Mouse (Mus musculus) liver, embryonic 14.5 days (tissue): ENCODE results near the gene Vasn. TPM values are rescaled to one million over a fixed set of nuclear protein-coding genes. Genes with fewer than 3 reads are reported as not detected.

Experiments used
- ATAC-seq: fragments of 200-750 bp; cut with Nextera tagmentation; 2 replicates; pipeline ENCODE4 v1.8.0; 2017; ENCODE audit warnings: moderate number of reproducible peaks, mild to moderate bottlenecking, moderate library complexity; ENCODE audit not compliant: insufficient read depth
- DNase-seq, 3 experiments: peaks; one replicate each; pipeline ENCODE4 v3.0.0-alpha.2; 2012 to 2013; ENCODE audit warnings: low read depth in 3 of 3, low spot score in 3 of 3
- H3K27ac ChIP-seq: fragments of 300-500 bp; sonication (generic); 2 replicates; pipeline ENCODE4 v1.5.1; 2014; ENCODE audit warnings: moderate library complexity, mild to moderate bottlenecking, control low read depth, inconsistent platforms
- H3K27me3 ChIP-seq: fragments of 300-500 bp; sonication (generic); 2 replicates; pipeline ENCODE4 v1.6.1; 2014; ENCODE audit warnings: mild to moderate bottlenecking, low read length, moderate library complexity; ENCODE audit not compliant: control insufficient read depth, insufficient read depth
- H3K36me3 ChIP-seq: fragments of 300-500 bp; sonication (generic); replicated peaks from 2 replicates; pipeline ENCODE4 v1.6.1; 2014; ENCODE audit warnings: low read depth; ENCODE audit not compliant: control insufficient read depth, insufficient read depth
- H3K4me1 ChIP-seq, 2 experiments: fragments of 200-500 bp in 1 of 2; fragments of 300-500 bp in 1 of 2; sonication (generic) in 1 of 2; replicated peaks; 2 replicates each; pipeline ENCODE4 v1.6.1; 2012 to 2014; ENCODE audit warnings: antibody characterized with exemption in 1 of 2, inconsistent platforms in 1 of 2, low read length in 1 of 2; ENCODE audit not compliant: control insufficient read depth in 2 of 2, insufficient read depth in 2 of 2
- H3K4me2 ChIP-seq: fragments of 300-500 bp; sonication (generic); 2 replicates; pipeline ENCODE4 v1.6.1; 2014; ENCODE audit warnings: low read depth, mild to moderate bottlenecking, control low read depth, moderate library complexity
- H3K4me3 ChIP-seq, 2 experiments: fragments of 200-500 bp in 1 of 2; fragments of 300-500 bp in 1 of 2; sonication (generic) in 1 of 2; 2 replicates each; pipeline ENCODE4 v1.5.1; 2012 to 2014; ENCODE audit warnings: low read depth in 2 of 2, low read length in 2 of 2, mild to moderate bottlenecking in 2 of 2, control low read depth in 1 of 2, inconsistent platforms in 1 of 2, moderate library complexity in 1 of 2; ENCODE audit not compliant: insufficient read depth in 1 of 2
- H3K9ac ChIP-seq: fragments of 300-500 bp; sonication (generic); replicated peaks from 2 replicates; pipeline ENCODE4 v1.6.1; 2014; ENCODE audit warnings: mild to moderate bottlenecking, control low read depth, moderate library complexity
- H3K9me3 ChIP-seq: fragments of 300-500 bp; sonication (generic); 2 replicates; pipeline ENCODE4 v1.6.1; 2016; ENCODE audit warnings: low read length, mixed read lengths; ENCODE audit not compliant: control insufficient read depth
- CTCF ChIP-seq: IDR thresholded peaks from 2 replicates; pipeline ENCODE4 v1.5.1; 2016; ENCODE audit warnings: antibody characterized with exemption, low read depth, control low read depth
- EP300 ChIP-seq: IDR thresholded peaks from 2 replicates; pipeline ENCODE4 v1.6.1; 2016; ENCODE audit warnings: antibody characterized with exemption, low read depth
- WGBS: fragments of 180-500 bp; shearing (Covaris S2); extraction: QIAGEN DNeasy Blood & Tissue Kit; methylation state at CpG from one replicate; pipeline ENCODE4 v1.1.7; 2014; ENCODE audit not compliant: insufficient replicate concordance; 5-methylcytosine and 5-hydroxymethylcytosine counted together
- polyA plus RNA-seq, 2 experiments: library from polyadenylated mRNA; depleted of rRNA in 1 of 2; stranded (reverse) in 1 of 2; unstranded in 1 of 2; fragments of >200 nt; fragmentation: Nextera tagmentation in 1 of 2; extraction: Ambion mirVana in 1 of 2; gene quantifications; 2 replicates each; pipeline versions ENCODE4 v1.2.1 to v1.2.3; 2012 to 2014

Vasn gene
- polyA plus RNA-seq, 2 experiments: 1.2 to 2.5 TPM

DNA sequence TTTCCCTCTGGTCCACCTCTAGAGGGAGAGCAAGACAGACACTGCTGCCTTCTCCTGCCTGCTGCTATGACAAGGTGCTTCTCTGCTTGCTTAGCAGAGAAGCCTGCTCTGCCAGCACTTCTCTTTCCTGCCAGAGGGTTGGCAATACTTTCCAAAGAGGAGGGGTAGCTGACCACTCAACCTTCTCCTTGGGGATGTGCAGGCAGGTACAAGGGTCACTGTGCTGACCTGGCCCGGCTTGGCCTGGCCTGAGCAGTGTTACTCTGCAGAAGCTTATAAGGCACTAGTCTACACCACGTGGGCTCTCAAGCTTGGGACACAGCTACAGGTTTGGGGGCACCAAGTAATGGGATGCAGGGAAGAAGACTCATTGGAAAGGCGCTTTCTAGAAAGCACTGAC, 25.1 kb upstream of the Vasn start:
- Histone ChIP-seq H3K4me2 (no peak overlapping the region), H3K9ac (no peak overlapping the region), H3K36me3 (no peaks in the 10 kb centered on the region; the same call in none of the 2 replicates)

DNA sequence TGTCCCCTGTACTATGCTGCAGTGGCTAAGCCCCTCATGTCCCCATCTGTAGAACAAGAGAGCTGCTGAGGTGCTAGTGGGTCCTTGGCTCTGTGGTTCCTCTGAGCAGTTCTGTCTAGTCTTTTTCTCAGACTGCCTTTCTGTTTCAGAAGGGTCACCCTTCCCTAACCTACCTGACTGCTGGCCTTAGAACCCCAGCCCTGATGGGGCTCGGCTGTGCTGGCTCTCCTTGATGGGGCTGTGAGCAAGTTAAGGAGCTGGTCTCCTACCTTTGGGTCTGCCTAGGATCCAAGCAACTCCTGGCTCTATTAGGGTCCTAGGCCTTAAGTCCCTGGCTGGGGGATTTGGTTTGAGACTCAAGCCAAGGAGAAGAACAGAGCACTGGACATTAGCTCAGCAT, 24.4 kb upstream of the Vasn start:
- no peak overlapping the region for H3K9ac ChIP-seq
- no peaks in the 10 kb centered on the region for H3K9me3 ChIP-seq
- no peak overlapping the region for H3K27ac ChIP-seq
- TF ChIP-seq CTCF (no peak), EP300 (no peak)
- no peaks in the 10 kb centered on the region for H3K27me3 ChIP-seq
- no peak overlapping the region for H3K4me3 ChIP-seq
- DNase-seq (no peak), ATAC-seq (no peak)
- H3K36me3 ChIP-seq: no peaks in the 10 kb centered on the region; the same call in none of the 2 replicates
- no peak overlapping the region for H3K4me2 ChIP-seq
- WGBS: 70% methylated on average over 1 of the region's 1 CpGs
- H3K4me1 ChIP-seq: no peaks in the 10 kb centered on the region

More for the DNA sequence above, 25.1 kb upstream of the Vasn start:
- H3K4me1 ChIP-seq: no peaks in the 10 kb centered on the region
- TF ChIP-seq EP300 (no peak), CTCF (no peak)
- ATAC-seq (no peak), DNase-seq (no peak)
- no peaks in the 10 kb centered on the region for H3K9me3 ChIP-seq
- WGBS: 75% methylated on average over 3 of the region's 3 CpGs
- no peak overlapping the region for H3K4me3 ChIP-seq
- H3K27ac ChIP-seq: no peak overlapping the region
- H3K27me3 ChIP-seq: no peaks in the 10 kb centered on the region

- Histone ChIP-seq H3K4me2 (no peak overlapping the region), H3K9me3 (no peaks in the 10 kb centered on the region), H3K27ac (no peak overlapping the region), H3K4me1 (no peaks in the 10 kb centered on the region), H3K4me3 (no peak overlapping the region), H3K36me3 (no peaks in the 10 kb centered on the region; the same call in none of the 2 replicates), H3K27me3 (no peaks in the 10 kb centered on the region), H3K9ac (no peak overlapping the region)
- DNase-seq: no peak
- no peak for ATAC-seq
- 66% methylated on average over 4 of the region's 4 CpGs for WGBS
- TF ChIP-seq EP300 (no peak), CTCF (no peak)
These were observed 22.9 kb upstream of the Vasn start for GRCm38 (mm10) chr16:4616829-4617228.

DNA sequence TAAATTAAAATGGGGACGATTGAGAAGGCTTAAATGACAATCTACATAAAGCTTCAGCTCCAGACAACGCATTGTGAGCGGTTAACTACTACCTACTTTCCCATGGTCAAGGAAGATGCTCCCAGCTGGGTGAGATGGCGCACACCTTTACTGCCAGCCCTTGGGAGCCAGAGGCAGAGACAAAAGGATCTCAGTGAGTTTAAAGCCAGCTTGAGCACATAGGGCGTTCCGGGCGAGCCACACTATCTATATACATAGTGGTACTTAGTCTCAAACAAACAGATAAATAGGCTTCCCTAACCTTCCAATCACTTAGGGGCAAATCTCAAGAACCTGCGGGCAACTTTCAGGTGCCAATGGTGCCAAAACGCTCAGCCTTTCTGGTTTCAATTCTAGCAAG, 15.7 kb upstream of the Vasn start:
- WGBS: 16% methylated on average over 9 of the region's 9 CpGs
- peak; percentile 56 for ATAC-seq

DNA sequence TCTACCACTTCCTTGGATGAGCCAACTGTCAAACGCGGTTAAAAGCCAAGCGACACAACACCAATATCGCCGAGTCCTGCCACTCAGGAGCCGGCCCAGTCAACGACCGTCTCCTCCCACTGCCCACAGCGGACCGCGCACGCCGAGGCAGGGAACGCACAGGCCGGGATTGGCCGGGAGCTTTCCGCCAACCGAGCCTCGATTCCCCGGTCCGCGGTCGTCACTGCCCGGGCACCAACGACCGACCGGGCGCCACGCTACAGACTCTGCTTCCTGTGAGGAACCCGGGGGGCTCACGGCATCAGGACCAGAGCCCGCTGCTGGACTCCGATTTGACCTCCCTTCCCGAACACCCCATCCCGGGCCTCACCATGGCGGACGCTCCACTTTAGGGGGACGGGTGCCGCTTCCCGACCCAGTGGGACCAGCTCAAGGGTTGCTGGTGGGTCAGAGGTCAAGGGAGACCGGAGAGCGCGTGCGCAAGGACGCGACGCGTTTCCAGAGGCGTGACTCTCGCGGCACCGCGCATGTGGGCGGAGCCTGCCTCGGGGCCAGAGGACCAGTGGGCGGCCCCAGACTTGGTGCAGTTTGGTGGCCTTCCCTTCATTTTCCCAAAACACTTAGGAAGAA, 15.1 kb upstream of the Vasn start, which contains the start of gene Pam16:
TSS of gene Pam16 (minus strand) at position 508 of the 630 bp plus-strand sequence.
- H3K27me3 ChIP-seq: no peaks in the 10 kb centered on the region
- H3K36me3 ChIP-seq: no peaks in the 10 kb centered on the region
- TF ChIP-seq CTCF: no peak
- no peak for TF ChIP-seq EP300
- H3K4me3 ChIP-seq: peak within 1 kb of the TSS; percentile 84 to 89
- DNase-seq (peak; percentile 78 to 82 (median 79)), ATAC-seq (peak; percentile 89)
- peak within 1 kb of the TSS; percentile 72 for H3K27ac ChIP-seq
- under 1% methylated on average over 56 of the region's 56 CpGs for WGBS
- H3K9me3 ChIP-seq: no peaks in the 10 kb centered on the region
- peak within 1 kb of the TSS; percentile 85 for H3K4me2 ChIP-seq
- peaks cover 14 to 18% of the 10 kb centered on the region in 2 experiments for H3K4me1 ChIP-seq
- peak within 1 kb of the TSS; percentile 84 for H3K9ac ChIP-seq

More for the DNA sequence above, 15.7 kb upstream of the Vasn start:
- Histone ChIP-seq H3K4me1 (peaks cover 14 to 18% of the 10 kb centered on the region in 2 experiments), H3K4me3 (peak overlapping the region; percentile 84 to 89), H3K27ac (peak overlapping the region; percentile 72), H3K4me2 (peak overlapping the region; percentile 85), H3K36me3 (no peaks in the 10 kb centered on the region), H3K9ac (peak overlapping the region; percentile 84), H3K27me3 (no peaks in the 10 kb centered on the region), H3K9me3 (no peaks in the 10 kb centered on the region)
- TF ChIP-seq CTCF: no peak
- no peak for TF ChIP-seq EP300
- peak in 1 of 3 experiments; percentile 26 for DNase-seq
